Mouse (Mus musculus) kidney, postnatal 0 days (tissue): ENCODE measurements around the gene Gm973. TPM values are rescaled to one million over a fixed set of nuclear protein-coding genes. Genes with fewer than 3 reads are reported as not detected.

Source experiments
- ATAC-seq: fragments of 200-750 bp; cut with Nextera tagmentation; replicated peaks from 2 replicates; pipeline ENCODE4 v1.8.0; 2017; ENCODE audit warnings: low read depth, moderate number of reproducible peaks, moderate TSS enrichment, moderate library complexity; ENCODE audit not compliant: low FRiP score
- DNase-seq: peaks from one replicate; pipeline ENCODE4 v3.0.0-alpha.2; 2016; ENCODE audit warnings: low spot score
- H3K27ac ChIP-seq: fragments of 300-500 bp; sonication (generic); 2 replicates; pipeline ENCODE4 v1.5.1; 2014; ENCODE audit warnings: mild to moderate bottlenecking
- H3K27me3 ChIP-seq: fragments of 300-500 bp; sonication (generic); 2 replicates; pipeline ENCODE4 v1.6.1; 2014; ENCODE audit warnings: low read length, mixed read lengths; ENCODE audit not compliant: insufficient read depth
- H3K36me3 ChIP-seq: fragments of 300-500 bp; sonication (generic); 2 replicates; pipeline ENCODE4 v1.6.1; 2014; ENCODE audit warnings: low read length, mixed read lengths; ENCODE audit not compliant: insufficient read depth
- H3K4me1 ChIP-seq: fragments of 300-500 bp; sonication (generic); replicated peaks from 2 replicates; pipeline ENCODE4 v1.6.1; 2014; ENCODE audit warnings: antibody characterized with exemption, low read length, mixed read lengths; ENCODE audit not compliant: insufficient read depth
- H3K4me2 ChIP-seq: fragments of 300-500 bp; sonication (generic); 2 replicates; pipeline ENCODE4 v1.6.1; 2014; ENCODE audit warnings: mild to moderate bottlenecking, low read length, moderate library complexity, mixed read lengths
- H3K4me3 ChIP-seq: fragments of 300-500 bp; sonication (generic); replicated peaks from 2 replicates; pipeline ENCODE4 v1.5.1; 2014; ENCODE audit warnings: low read depth, low read length
- H3K9ac ChIP-seq: fragments of 300-500 bp; sonication (generic); 2 replicates; pipeline ENCODE4 v1.6.1; 2014; ENCODE audit warnings: low read depth, low read length
- H3K9me3 ChIP-seq: fragments of 300-500 bp; sonication (generic); replicated peaks from 2 replicates; pipeline ENCODE4 v1.6.1; 2016; ENCODE audit warnings: low read length, inconsistent platforms, mixed read lengths
- CTCF ChIP-seq: IDR thresholded peaks from 2 replicates; pipeline ENCODE4 v1.5.1; 2016; ENCODE audit warnings: antibody characterized with exemption, low read depth, mild to moderate bottlenecking, moderate library complexity
- WGBS: fragments of 180-500 bp; shearing (Covaris S2); extraction: QIAGEN DNeasy Blood & Tissue Kit; methylation state at CpG from one replicate; pipeline ENCODE4 v1.1.7; 2014; 5-methylcytosine and 5-hydroxymethylcytosine counted together
- polyA plus RNA-seq: library from polyadenylated mRNA; unstranded; fragments of >200 nt; fragmentation: Nextera tagmentation; extraction: Ambion mirVana; gene quantifications from 2 replicates; pipeline ENCODE4 v1.2.1, GENCODE M21; 2015

Gm973 gene
- polyA plus RNA-seq, 1 experiment from 2014 or later: 2.5 TPM

- H3K4me3 ChIP-seq: no peak overlapping the region
- no peak for TF ChIP-seq CTCF
- H3K4me1 ChIP-seq: no peaks in the 10 kb centered on the region; the same call in 1 of the 2 replicates
- no peak overlapping the region for H3K27ac ChIP-seq
- no peak overlapping the region for H3K4me2 ChIP-seq
- 53% methylated on average over 3 of the region's 3 CpGs for WGBS
- no peak for DNase-seq
- H3K36me3 ChIP-seq: no peaks in the 10 kb centered on the region
- no peak for ATAC-seq
- no peaks in the 10 kb centered on the region for H3K27me3 ChIP-seq
- no peaks in the 10 kb centered on the region for H3K9me3 ChIP-seq
- H3K9ac ChIP-seq: no peak overlapping the region
Observed at GRCm38 (mm10) chr1:59478911-59479310, 37.2 kb upstream of the Gm973 start.

GRCm38 (mm10) chr1:59480821-59481455 is 35.1 kb upstream of the Gm973 start:
- WGBS: 3% methylated on average over 23 of the region's 23 CpGs

GRCm38 (mm10) chr1:59481456-59482291 is 34.4 kb upstream of the Gm973 start:
- DNase-seq: peak; percentile 100
- Histone ChIP-seq H3K4me3 (peak overlapping the region; percentile 70), H3K4me1 (no peaks in the 10 kb centered on the region; the same call in 1 of the 2 replicates), H3K36me3 (no peaks in the 10 kb centered on the region), H3K27me3 (no peaks in the 10 kb centered on the region), H3K9ac (peak overlapping the region; percentile 79), H3K27ac (peak overlapping the region; percentile 96), H3K4me2 (peak overlapping the region; percentile 96), H3K9me3 (no peaks in the 10 kb centered on the region)
- peak; percentile 34; the same call in 1 of the 2 replicates for TF ChIP-seq CTCF
- ATAC-seq: peak; percentile 93
- under 1% methylated on average over 56 of the region's 57 CpGs for WGBS

More at GRCm38 (mm10) chr1:59480821-59481455, 35.1 kb upstream of the Gm973 start:
- DNase-seq: no peak
- peak overlapping the region; percentile 96 for H3K4me2 ChIP-seq
- no peaks in the 10 kb centered on the region for H3K36me3 ChIP-seq
- H3K9ac ChIP-seq: peak overlapping the region; percentile 59
- peak overlapping the region; percentile 28 for H3K4me3 ChIP-seq
- TF ChIP-seq CTCF: no peak
- peak overlapping the region; percentile 92 for H3K27ac ChIP-seq
- H3K9me3 ChIP-seq: no peaks in the 10 kb centered on the region
- ATAC-seq: no peak
- H3K27me3 ChIP-seq: no peaks in the 10 kb centered on the region
- H3K4me1 ChIP-seq: no peaks in the 10 kb centered on the region; the same call in 1 of the 2 replicates

GRCm38 (mm10) chr1:59482331-59482695 is 33.8 kb upstream of the Gm973 start, which contains the start of gene Fzd7:
Gene Fzd7 (plus strand): TSS chr1:59482424.
- peak; percentile 45 for ATAC-seq

GRCm38 (mm10) chr1:59482696-59483520 is 33.2 kb upstream of the Gm973 start:
- Histone ChIP-seq H3K9ac (peak overlapping the region; percentile 79), H3K27me3 (no peaks in the 10 kb centered on the region), H3K36me3 (no peaks in the 10 kb centered on the region), H3K27ac (peak overlapping the region; percentile 96), H3K4me3 (peak overlapping the region; percentile 70), H3K4me2 (peak overlapping the region; percentile 96), H3K9me3 (no peaks in the 10 kb centered on the region), H3K4me1 (peaks cover 11% of the 10 kb centered on the region)
- no peak; the same call in 1 of the 2 replicates for ATAC-seq
- DNase-seq: no peak
- no peak for TF ChIP-seq CTCF
- WGBS: under 1% methylated on average over 88 of the region's 88 CpGs

More at GRCm38 (mm10) chr1:59482331-59482695, 33.8 kb upstream of the Gm973 start, which contains the start of gene Fzd7:
- no peak for DNase-seq
- WGBS: 1% methylated on average over 35 of the region's 35 CpGs
- H3K27me3 ChIP-seq: no peaks in the 10 kb centered on the region
- H3K9me3 ChIP-seq: no peaks in the 10 kb centered on the region
- peak within 1 kb of the TSS; percentile 70 for H3K4me3 ChIP-seq
- peak within 1 kb of the TSS; percentile 96 for H3K27ac ChIP-seq
- no peak for TF ChIP-seq CTCF
- peak within 1 kb of the TSS; percentile 96 for H3K4me2 ChIP-seq
- peak within 1 kb of the TSS; percentile 79 for H3K9ac ChIP-seq
- H3K4me1 ChIP-seq: peaks cover 5% of the 10 kb centered on the region
- no peaks in the 10 kb centered on the region for H3K36me3 ChIP-seq
